Mouse (Mus musculus) hindbrain, embryonic 14.5 days (tissue): ENCODE results near the gene Dedd. TPM values are rescaled to one million over a fixed set of nuclear protein-coding genes. Genes with fewer than 3 reads are reported as not detected.

Experiments
- ATAC-seq: fragments of 200-750 bp; cut with Nextera tagmentation; 2 replicates; pipeline ENCODE4 v1.8.0; 2017; ENCODE audit warnings: moderate number of reproducible peaks, mild to moderate bottlenecking, moderate TSS enrichment, moderate library complexity; ENCODE audit not compliant: low FRiP score
- DNase-seq: peaks from one replicate; pipeline ENCODE4 v3.0.0-alpha.2; 2015; ENCODE audit warnings: low spot score
- H3K27ac ChIP-seq: fragments of 300-500 bp; sonication (generic); 2 replicates; pipeline ENCODE4 v1.5.1; 2014; ENCODE audit warnings: mild to moderate bottlenecking, moderate library complexity
- H3K27me3 ChIP-seq: fragments of 300-500 bp; sonication (generic); 2 replicates; pipeline ENCODE4 v1.6.1; 2014; ENCODE audit warnings: mild to moderate bottlenecking, low read length, mixed read lengths; ENCODE audit not compliant: control insufficient read depth, insufficient read depth
- H3K36me3 ChIP-seq: fragments of 300-500 bp; sonication (generic); replicated peaks from 2 replicates; pipeline ENCODE4 v1.6.1; 2014; ENCODE audit not compliant: control insufficient read depth, insufficient read depth
- H3K4me1 ChIP-seq: fragments of 300-500 bp; sonication (generic); replicated peaks from 2 replicates; pipeline ENCODE4 v1.6.1; 2014; ENCODE audit warnings: antibody characterized with exemption, low read length, mixed read lengths; ENCODE audit not compliant: control insufficient read depth, insufficient read depth
- H3K4me2 ChIP-seq: fragments of 300-500 bp; sonication (generic); replicated peaks from 2 replicates; pipeline ENCODE4 v1.6.1; 2014; ENCODE audit warnings: mild to moderate bottlenecking, moderate library complexity
- H3K4me3 ChIP-seq: fragments of 300-500 bp; sonication (generic); replicated peaks from 2 replicates; pipeline ENCODE4 v1.5.1; 2014; ENCODE audit warnings: mild to moderate bottlenecking, low read length
- H3K9ac ChIP-seq: fragments of 300-500 bp; sonication (generic); 2 replicates; pipeline ENCODE4 v1.6.1; 2014
- H3K9me3 ChIP-seq: fragments of 300-500 bp; sonication (generic); 2 replicates; pipeline ENCODE4 v1.6.1; 2016; ENCODE audit warnings: low read length; ENCODE audit not compliant: control insufficient read depth
- WGBS: fragments of 180-500 bp; shearing (Covaris S2); extraction: QIAGEN DNeasy Blood & Tissue Kit; methylation state at CpG from one replicate; pipeline ENCODE4 v1.1.7; 2014; 5-methylcytosine and 5-hydroxymethylcytosine counted together
- polyA plus RNA-seq: library from polyadenylated mRNA; unstranded; fragments of >200 nt; fragmentation: Nextera tagmentation; extraction: Ambion mirVana; gene quantifications from 2 replicates; pipeline ENCODE4 v1.2.1, GENCODE M21; 2014

Dedd gene
- polyA plus RNA-seq, 1 experiment from 2014 or later: 45.9 TPM

DNA sequence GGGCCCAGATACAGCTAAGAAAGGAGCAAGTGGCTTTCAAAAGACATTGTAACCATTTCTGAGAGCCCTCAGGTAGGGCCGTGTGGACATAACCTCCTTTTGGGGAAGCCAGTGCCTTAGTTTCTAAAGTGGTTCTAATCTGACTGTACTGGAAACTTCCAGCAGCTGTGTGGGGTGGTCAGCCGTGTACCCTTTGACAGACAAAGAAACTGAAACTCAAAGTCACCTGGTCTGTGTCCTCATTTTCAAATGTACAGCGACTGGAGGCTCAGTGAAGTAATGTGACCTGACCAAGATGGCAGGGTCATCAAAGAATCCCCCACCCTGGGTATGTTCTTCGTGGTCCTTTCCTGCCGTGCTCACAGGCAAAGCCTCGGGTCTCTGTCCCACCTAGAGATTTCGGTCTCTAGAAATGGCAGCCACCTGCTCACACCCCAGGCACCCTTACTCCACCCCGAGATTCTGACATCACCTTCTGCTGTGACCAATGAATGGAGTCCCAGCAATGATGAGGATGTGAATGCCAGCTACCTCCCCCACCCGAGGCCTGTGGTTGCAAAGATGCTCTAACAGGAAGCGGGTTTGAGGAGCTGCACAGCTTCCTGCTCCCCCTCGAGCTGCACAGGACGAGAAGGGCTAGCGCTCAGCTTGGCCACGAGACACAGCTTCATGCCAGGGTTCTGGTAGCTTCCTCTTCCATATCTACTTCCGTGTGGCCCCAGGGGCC, 59.6 kb downstream of the Dedd start, which contains the start of gene Arhgap30:
Gene Arhgap30, plus strand, starts transcription at position 579 of the 727 bp plus-strand sequence.
- 82% methylated on average over 15 of the region's 15 CpGs for WGBS

DNA sequence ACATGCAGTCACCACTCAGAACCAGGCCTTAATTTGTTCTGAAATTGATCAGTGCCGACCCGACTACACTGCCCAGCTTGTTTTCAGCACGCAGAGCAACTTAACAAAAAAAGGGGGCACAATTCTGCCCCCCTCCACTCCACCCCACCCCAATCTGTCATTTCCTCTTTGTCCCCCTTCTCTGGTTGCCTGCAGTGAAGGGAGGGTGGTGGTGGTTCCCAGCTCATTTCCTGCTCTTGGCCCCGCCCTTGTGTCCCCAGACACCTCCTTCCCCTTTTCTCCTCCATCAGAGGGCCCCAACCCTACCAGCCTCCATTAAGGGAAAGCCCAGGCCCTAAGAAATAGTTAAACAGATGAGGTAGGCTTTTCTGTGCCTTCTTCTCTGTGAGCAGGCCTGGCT, 61.2 kb downstream of the Dedd start:
- no peak for ATAC-seq
- no peak overlapping the region for H3K4me2 ChIP-seq
- H3K9me3 ChIP-seq: no peaks in the 10 kb centered on the region
- DNase-seq: no peak
- H3K4me1 ChIP-seq: no peaks in the 10 kb centered on the region
- H3K27ac ChIP-seq: no peak overlapping the region
- H3K4me3 ChIP-seq: no peak overlapping the region
- 89% methylated on average over 4 of the region's 4 CpGs for WGBS
- no peaks in the 10 kb centered on the region for H3K27me3 ChIP-seq
- H3K9ac ChIP-seq: no peak overlapping the region
- H3K36me3 ChIP-seq: no peaks in the 10 kb centered on the region

More for the DNA sequence above, 59.6 kb downstream of the Dedd start, which contains the start of gene Arhgap30:
- Histone ChIP-seq H3K4me2 (no peak within 1 kb of the TSS), H3K4me3 (no peak within 1 kb of the TSS), H3K27ac (no peak within 1 kb of the TSS), H3K36me3 (no peaks in the 10 kb centered on the region), H3K4me1 (no peaks in the 10 kb centered on the region), H3K9ac (no peak within 1 kb of the TSS), H3K9me3 (no peaks in the 10 kb centered on the region), H3K27me3 (no peaks in the 10 kb centered on the region)
- ATAC-seq: no peak
- DNase-seq: no peak

Other genes starting within 250 kb of the Dedd start
- 11.7 and 20.3 TPM in 2 replicates for gene Cfap126, start 215.2 kb upstream of the Dedd start, polyA plus RNA-seq
- gene Sdhc, start 178.5 kb upstream of the Dedd start, polyA plus RNA-seq: 311 and 314 TPM in 2 replicates
- gene Mpz, start 178.4 kb upstream of the Dedd start, polyA plus RNA-seq: 3.5 and 4.8 TPM in 2 replicates
- 37.2 and 55.1 TPM in 2 replicates for gene Pcp4l1, start 132.9 kb upstream of the Dedd start, polyA plus RNA-seq
- gene Nr1i3, start 115.2 kb upstream of the Dedd start, polyA plus RNA-seq: 0.21 and 0.50 TPM in 2 replicates
- 41.2 and 47.0 TPM in 2 replicates for gene Tomm40l, start 106.6 kb upstream of the Dedd start, polyA plus RNA-seq
- gene Apoa2, start 104.1 kb upstream of the Dedd start, polyA plus RNA-seq: 5.6 and 7.0 TPM in 2 replicates
- 25.2 and 30.1 TPM in 2 replicates for gene Fcer1g, start 94.8 kb upstream of the Dedd start, polyA plus RNA-seq
- 3.0 and 3.7 TPM in 2 replicates for gene Adamts4, start 78.7 kb upstream of the Dedd start, polyA plus RNA-seq
- gene Ndufs2, start 77.8 kb upstream of the Dedd start, polyA plus RNA-seq: 218 and 247 TPM in 2 replicates
- gene B4galt3, start 58.8 kb upstream of the Dedd start, polyA plus RNA-seq: 86.5 and 88.6 TPM in 2 replicates
- gene Ppox, start 48.0 kb upstream of the Dedd start, polyA plus RNA-seq: 43.5 and 44.6 TPM in 2 replicates
- 80.1 and 85.8 TPM in 2 replicates for gene Usp21, start 41.2 kb upstream of the Dedd start, polyA plus RNA-seq
- gene Ufc1, start 34.1 kb upstream of the Dedd start, polyA plus RNA-seq: 116 and 131 TPM in 2 replicates
- gene Nit1, start 16.5 kb downstream of the Dedd start, polyA plus RNA-seq: 36.6 and 37.8 TPM in 2 replicates
- gene Pfdn2, start 16.5 kb downstream of the Dedd start, polyA plus RNA-seq: 60.3 and 66.1 TPM in 2 replicates
- gene Klhdc9, start 31.7 kb downstream of the Dedd start, polyA plus RNA-seq: 2.6 and 3.9 TPM in 2 replicates
- gene Nectin4, start 41.0 kb downstream of the Dedd start, polyA plus RNA-seq: 2.3 TPM in 2 replicates
- gene Arhgap30, start 59.8 kb downstream of the Dedd start, polyA plus RNA-seq: 0.31 and 0.71 TPM in 2 replicates
- gene Usf1, start 82.2 kb downstream of the Dedd start, polyA plus RNA-seq: 166 and 175 TPM in 2 replicates
- 2.4 and 3.1 TPM in 2 replicates for gene Tstd1, start 89.7 kb downstream of the Dedd start, polyA plus RNA-seq
- gene F11r, start 108.4 kb downstream of the Dedd start, polyA plus RNA-seq: 12.8 and 14.0 TPM in 2 replicates
- gene Alyref2, start 174.3 kb downstream of the Dedd start, polyA plus RNA-seq: 23.0 and 29.8 TPM in 2 replicates
- not detected in 2 replicates for gene Itln1, start 206.1 kb downstream of the Dedd start, polyA plus RNA-seq
- not detected in 2 replicates for gene Cd244a, start 230.0 kb downstream of the Dedd start, polyA plus RNA-seq